Mouse (Mus musculus): ENCODE results near the gene Card11.

Card11 gene

DNA sequence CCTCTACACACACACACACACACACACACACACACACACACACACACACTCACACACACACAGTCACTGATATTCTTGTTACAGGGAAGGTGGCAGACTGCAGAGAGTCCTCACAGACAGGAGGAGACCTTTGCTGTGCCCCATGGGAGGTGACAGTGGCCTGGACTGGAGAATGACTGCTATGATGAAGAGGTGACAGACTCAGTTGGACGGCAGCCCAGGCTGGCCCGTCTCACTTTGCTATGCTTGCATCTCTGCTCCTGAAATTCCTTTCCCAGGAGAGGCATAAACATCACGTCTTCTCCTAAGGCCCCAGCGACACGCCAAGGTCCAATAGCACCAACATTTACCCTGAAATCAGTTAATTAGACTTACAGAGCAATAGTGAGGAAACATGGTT, 146.7 kb downstream of the Card11 start:
- no peak for DNase-seq (ENCODE audit: low read depth, low spot score)

DNA sequence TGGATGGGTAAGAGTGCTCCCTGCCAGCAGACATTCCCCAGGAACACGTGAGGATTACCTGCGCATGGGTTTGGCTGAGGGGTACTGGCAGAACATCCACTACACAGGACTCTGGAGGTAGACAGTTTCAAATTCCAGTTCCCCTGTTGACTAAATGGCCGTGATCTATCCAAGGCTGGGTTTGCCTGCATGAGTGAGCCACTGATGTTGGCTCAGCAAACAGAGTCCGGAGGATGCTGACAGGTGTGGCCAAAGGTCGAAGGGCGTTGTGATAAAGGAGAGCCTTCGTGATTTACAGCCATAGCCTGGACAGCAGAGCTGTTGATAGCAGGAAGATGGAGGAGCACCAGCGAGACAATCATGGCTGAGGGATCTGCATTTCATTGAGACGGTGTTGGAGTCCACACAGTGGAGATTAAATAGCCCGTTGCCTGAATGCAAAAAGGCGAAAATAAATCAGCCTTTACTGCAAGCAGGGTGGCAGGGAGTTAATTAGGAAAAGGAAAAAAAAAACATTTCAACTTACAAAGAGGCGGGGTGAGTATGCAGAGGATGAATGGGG, 147.9 kb downstream of the Card11 start:
- DNase-seq (ENCODE audit: low read depth, low spot score) = peak; percentile 19

GRCm38 (mm10) chr5:140847300-140847729, 153.1 kb downstream of the Card11 start:
- DNase-seq (ENCODE audit: low read depth, low spot score) = peak; percentile 82

- DNase-seq (ENCODE audit: low read depth, low spot score) = no peak
These were observed 158.4 kb downstream of the Card11 start for GRCm38 (mm10) chr5:140841942-140842341.

GRCm38 (mm10) chr5:140831064-140831431, 169.3 kb downstream of the Card11 start:
- no peak for DNase-seq (ENCODE audit: low read depth, low spot score)

DNA sequence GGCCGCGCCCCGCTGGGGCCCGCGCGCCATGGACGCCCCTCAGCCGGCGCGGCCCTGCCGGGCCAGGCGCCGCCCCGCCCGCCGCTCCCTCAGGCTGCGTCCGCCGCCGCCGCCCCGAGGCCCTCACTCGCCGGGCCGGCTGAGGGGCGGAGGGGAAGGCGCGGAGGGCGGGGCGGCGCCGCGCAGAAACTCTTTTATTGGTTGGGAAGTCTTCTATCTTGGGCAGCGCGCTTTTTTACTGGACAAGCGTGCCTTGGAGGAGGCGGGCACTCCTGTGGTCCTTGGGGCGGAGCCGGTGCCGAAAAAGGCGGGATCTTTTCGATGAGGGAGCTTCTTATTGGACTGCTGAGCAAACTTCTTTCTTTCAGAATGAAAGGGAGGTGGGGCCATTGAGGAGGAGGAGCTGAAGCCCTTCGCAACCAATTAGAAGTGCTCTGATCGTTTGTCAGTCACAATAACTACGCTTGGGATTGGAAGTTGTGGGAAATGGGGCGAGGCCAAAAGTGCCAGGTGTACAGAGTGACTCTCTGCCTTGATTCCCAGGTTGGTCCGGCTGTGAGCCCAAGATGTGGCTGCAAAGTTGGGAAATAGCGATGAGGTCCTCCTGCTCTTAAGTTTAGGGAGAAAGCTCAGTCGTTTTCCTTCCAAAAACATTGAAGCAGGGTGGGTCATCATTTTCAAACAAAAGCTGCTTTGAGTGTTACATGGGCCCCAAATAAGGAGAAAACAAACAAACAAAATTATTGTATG, 169.9 kb downstream of the Card11 start, which contains the start of gene Gna12:
Gna12 (minus strand) TSS at position 118 of the 750 bp plus-strand sequence.
- peak; percentile 99 for DNase-seq (ENCODE audit: low read depth, low spot score)

DNA sequence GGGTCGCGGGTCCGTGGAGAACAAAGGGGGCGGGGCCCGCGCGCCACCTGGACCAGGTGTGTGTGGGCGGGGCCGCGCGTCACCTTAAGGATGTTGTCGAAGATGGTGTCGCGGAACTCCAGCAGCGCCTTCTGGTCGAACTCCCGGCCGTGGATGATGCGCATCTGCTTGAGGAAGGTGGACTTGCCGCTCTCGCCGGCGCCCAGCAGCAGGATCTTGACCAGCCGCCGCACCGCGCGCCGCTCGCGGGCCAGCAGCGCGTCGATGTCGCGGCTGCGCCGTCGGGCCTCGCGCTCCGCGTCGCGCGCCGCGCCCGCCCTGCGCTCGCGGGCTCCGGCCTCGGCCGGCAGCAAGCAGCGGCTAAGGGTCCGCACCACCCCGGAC, 170.5 kb downstream of the Card11 start:
- no peak for DNase-seq (ENCODE audit: low read depth, low spot score)

DNA sequence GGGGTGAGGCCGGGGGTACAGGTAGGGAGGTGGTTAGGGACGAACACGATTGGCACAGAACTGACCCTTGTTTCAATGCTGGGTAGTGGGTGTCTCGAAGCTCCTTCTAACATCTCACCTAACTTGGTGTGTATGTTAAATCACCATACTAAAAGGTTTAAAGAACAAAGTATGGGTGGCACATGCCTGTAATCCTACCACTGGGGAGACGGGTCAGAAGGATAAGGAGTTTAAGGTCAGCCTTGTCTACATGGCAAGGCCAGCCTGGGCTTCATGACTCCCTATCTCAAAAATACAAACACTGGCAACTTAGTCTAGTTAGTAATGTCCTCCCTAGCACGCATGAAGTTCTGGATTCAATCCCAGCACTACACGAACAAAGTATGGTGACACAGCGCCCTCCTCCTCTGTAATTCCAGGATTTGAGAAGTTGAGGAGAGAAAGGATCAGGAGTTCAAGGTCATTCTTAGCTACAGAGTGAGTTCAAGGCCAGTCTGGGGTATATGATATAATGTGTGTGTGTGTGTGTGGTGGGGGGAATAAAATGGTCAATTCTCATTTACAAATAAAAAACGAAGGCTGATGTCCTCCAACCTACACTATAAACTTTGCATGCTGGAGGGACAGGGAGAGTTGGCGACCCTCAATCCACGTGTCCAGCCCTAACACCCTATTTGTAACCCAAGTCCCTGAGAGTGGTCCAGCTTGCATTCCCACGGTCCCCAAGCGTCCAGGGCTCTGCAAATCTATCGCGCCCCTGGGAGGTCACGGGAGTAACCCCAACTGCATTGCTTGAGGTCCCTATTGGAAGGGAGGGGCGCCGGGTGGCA, 171.1 kb downstream of the Card11 start:
- peak; percentile 35 for DNase-seq (ENCODE audit: low read depth, low spot score)

- no peak for DNase-seq (ENCODE audit: low read depth, low spot score)
These were observed 172.0 kb downstream of the Card11 start for GRCm38 (mm10) chr5:140828363-140828762.

DNA sequence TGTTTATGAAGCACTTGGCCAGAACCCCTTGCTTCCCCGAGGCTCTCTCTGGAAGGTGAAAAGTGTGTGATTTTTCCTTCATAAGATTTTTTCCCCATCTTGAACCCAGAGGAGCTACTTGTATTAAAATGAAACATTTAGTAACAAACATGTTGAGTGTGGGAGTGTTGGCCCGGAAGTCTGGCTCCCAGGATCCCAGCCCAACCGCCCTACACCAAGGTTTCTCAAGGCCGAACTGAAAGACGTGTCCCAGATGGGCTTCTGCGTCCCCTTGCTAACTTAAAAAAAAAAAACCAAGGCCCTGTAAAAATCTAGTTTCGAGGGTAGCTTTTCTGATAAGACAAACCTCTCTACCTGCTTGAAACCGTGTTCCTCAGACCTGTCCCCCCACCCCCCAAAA, 172.5 kb downstream of the Card11 start:
- DNase-seq (ENCODE audit: low read depth, low spot score) = no peak

- no peak for DNase-seq (ENCODE audit: low read depth, low spot score)
These were observed 173.0 kb downstream of the Card11 start for GRCm38 (mm10) chr5:140827413-140827812.

GRCm38 (mm10) chr5:140826796-140827195, 173.6 kb downstream of the Card11 start:
- DNase-seq (ENCODE audit: low read depth, low spot score) = no peak

DNA sequence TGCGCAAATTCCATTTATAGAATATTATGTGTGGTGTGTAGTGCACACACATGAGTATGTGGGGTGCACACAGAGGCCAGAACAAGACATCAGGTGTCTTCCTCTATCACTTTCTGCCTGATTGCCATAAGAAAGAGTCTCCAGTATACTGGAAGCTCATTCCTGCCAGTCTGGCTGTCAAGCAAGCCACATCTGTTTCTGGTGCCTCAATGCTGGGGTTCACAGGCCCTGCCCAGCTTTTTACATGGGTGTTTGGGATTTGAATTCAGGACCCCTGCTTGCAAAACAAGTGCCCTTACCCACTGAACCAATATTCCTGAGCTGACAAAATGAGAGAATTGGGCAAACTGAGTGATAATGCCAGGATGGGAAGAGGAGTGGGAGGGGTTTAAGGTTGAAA, 174.3 kb downstream of the Card11 start:
- DNase-seq (ENCODE audit: low read depth, low spot score) = no peak

GRCm38 (mm10) chr5:140824126-140824525, 176.3 kb downstream of the Card11 start:
- DNase-seq (ENCODE audit: low read depth, low spot score) = no peak

GRCm38 (mm10) chr5:140823386-140823785, 177.0 kb downstream of the Card11 start:
- DNase-seq (ENCODE audit: low read depth, low spot score) = no peak

Data from mesoderm, embryonic 11.5 days (tissue).